8 mouse cellular contexts compared by ENCODE assay signal in genomic region chr9:79759385-79760005, GRCm38 (mm10). TPM values are rescaled to one million over a fixed set of nuclear protein-coding genes. Genes with fewer than 3 reads are reported as not detected.
DNase-seq lines count a peak whose midpoint lies in the region; ATAC-seq lines count a peak whose summit lies in the region.

TSS of gene Cox7a2 (minus strand) at chr9:79759878.

- H3K4me1 ChIP-seq in brown adipose tissue, adult 24 weeks (ENCODE audit: control insufficient read depth, insufficient read depth, insufficient read length, low read length): peaks cover 5% of the 10 kb centered on the region; the same call in 1 of the 2 replicates
- H3K4me1 ChIP-seq in heart, embryonic 13.5 days: peaks cover 23% of the 10 kb centered on the region
- peaks cover 20% of the 10 kb centered on the region for H3K4me1 ChIP-seq in liver, embryonic 12.5 days
- 0 out of 2 replicates have a peak, but pooled peaks cover 4% of the 10 kb centered on the region for H3K4me1 ChIP-seq in stomach, embryonic 15.5 days

- peak; percentile 98 for DNase-seq in CD4-positive, CD25-positive, alpha-beta regulatory T cell, adult 2 months (ENCODE audit: low read depth, low spot score)
- DNase-seq in fat pad, adult 2 months (ENCODE audit: extremely low read depth, low read depth, low spot score): peak; percentile 78
- DNase-seq in kidney, postnatal 10 days: peak; percentile 98
- peak; percentile 93 to 95 for DNase-seq in natural killer cell, adult 2 months (ENCODE audit: low spot score in 2 of 2)

- H3K4me3 ChIP-seq in brown adipose tissue, adult 24 weeks (ENCODE audit: insufficient read depth, low read depth, low read length): peak within 1 kb of the TSS; percentile 96
- H3K4me3 ChIP-seq in heart, embryonic 13.5 days: peak within 1 kb of the TSS; percentile 90
- H3K4me3 ChIP-seq in liver, embryonic 12.5 days: peak within 1 kb of the TSS; percentile 90
- peak within 1 kb of the TSS; percentile 68 for H3K4me3 ChIP-seq in stomach, embryonic 15.5 days (replicated peaks)

- peak within 1 kb of the TSS; percentile 90 for H3K4me2 ChIP-seq in heart, embryonic 13.5 days
- peak within 1 kb of the TSS; percentile 78 for H3K4me2 ChIP-seq in liver, embryonic 12.5 days
- peak within 1 kb of the TSS; percentile 59 for H3K4me2 ChIP-seq in stomach, embryonic 15.5 days

- H3K9me3 ChIP-seq in heart, embryonic 13.5 days: no peaks in the 10 kb centered on the region
- no peaks in the 10 kb centered on the region for H3K9me3 ChIP-seq in liver, embryonic 12.5 days (replicated peaks)
- H3K9me3 ChIP-seq in stomach, embryonic 15.5 days: no peaks in the 10 kb centered on the region

- ATAC-seq in heart, embryonic 13.5 days (ENCODE audit: extremely low read depth, insufficient number of reproducible peaks, low FRiP score, low TSS enrichment): peak; percentile 94
- peak; percentile 100 for ATAC-seq in liver, embryonic 12.5 days
- peak; percentile 100 for ATAC-seq in stomach, embryonic 15.5 days (ENCODE audit: insufficient read depth, low FRiP score, low read depth)

- peak within 1 kb of the TSS; percentile 96 for H3K9ac ChIP-seq in heart, embryonic 13.5 days
- peak within 1 kb of the TSS; percentile 84 for H3K9ac ChIP-seq in liver, embryonic 12.5 days
- peak within 1 kb of the TSS; percentile 80 for H3K9ac ChIP-seq in stomach, embryonic 15.5 days

- no peaks in the 10 kb centered on the region for H3K27me3 ChIP-seq in heart, embryonic 13.5 days (replicated peaks)
- no peaks in the 10 kb centered on the region for H3K27me3 ChIP-seq in liver, embryonic 12.5 days (replicated peaks)
- no peaks in the 10 kb centered on the region for H3K27me3 ChIP-seq in stomach, embryonic 15.5 days (replicated peaks)

- H3K36me3 ChIP-seq in heart, embryonic 13.5 days: peaks cover 34% of the 10 kb centered on the region
- H3K36me3 ChIP-seq in liver, embryonic 12.5 days: peaks cover 30% of the 10 kb centered on the region
- peaks cover 10% of the 10 kb centered on the region for H3K36me3 ChIP-seq in stomach, embryonic 15.5 days

- peak within 1 kb of the TSS; percentile 99 for H3K27ac ChIP-seq in brown adipose tissue, adult 24 weeks (replicated peaks; ENCODE audit: low read depth, low read length)
- H3K27ac ChIP-seq in heart, embryonic 13.5 days (replicated peaks): peak within 1 kb of the TSS; percentile 97
- H3K27ac ChIP-seq in liver, embryonic 12.5 days: peak within 1 kb of the TSS; percentile 81
- H3K27ac ChIP-seq in stomach, embryonic 15.5 days: peak within 1 kb of the TSS; percentile 91

- under 1% methylated on average over 49 of the region's 49 CpGs for WGBS in heart, embryonic 13.5 days
- under 1% methylated on average over 49 of the region's 49 CpGs for WGBS in liver, embryonic 12.5 days (ENCODE audit: insufficient replicate concordance)
- WGBS in stomach, embryonic 15.5 days: under 1% methylated on average over 49 of the region's 49 CpGs

RNA-seq across cellular contexts. Expression of gene Cox7a2, which starts in this region (rescaled TPM):
- 3,082 and 3,212 TPM in 2 replicates for polyA plus RNA-seq in brown adipose tissue, adult 24 weeks (2012; ENCODE audit: insufficient read depth, insufficient read length, missing spikeins)
- 1,316 and 1,450 TPM in 2 replicates for polyA plus RNA-seq in heart, embryonic 13.5 days (2015; fragmentation: Nextera tagmentation; extraction: Ambion mirVana)
- 538 and 572 TPM in 2 replicates for polyA plus RNA-seq in liver, embryonic 12.5 days (2016; fragmentation: Nextera tagmentation; extraction: Ambion mirVana)
- polyA plus RNA-seq in stomach, embryonic 15.5 days (2015; fragmentation: Nextera tagmentation; extraction: Ambion mirVana): 730 and 796 TPM in 2 replicates

Comparison
In these comparisons a context has a peak if more than half of its experiments do, and no peak if none do; other contexts are left out.
1. Peak in every context shown above with its lines: DNase-seq, ATAC-seq, H3K4me3 ChIP-seq and H3K27ac ChIP-seq.